Mouse (Mus musculus) kidney, adult 2 months (tissue): Measurements from ENCODE around the gene Ccnj. TPM values are rescaled to one million over a fixed set of nuclear protein-coding genes. Genes with fewer than 3 reads are reported as not detected.

Experiments
- DNase-seq: peaks from one replicate; pipeline ENCODE4 v3.0.0; 2021
- H3K27ac ChIP-seq: fragments of 200-500 bp; 2 replicates; pipeline ENCODE4 v1.5.1; 2012; ENCODE audit warnings: low read depth, low read length, control low read depth, inconsistent platforms; ENCODE audit not compliant: insufficient read depth
- H3K27me3 ChIP-seq: fragments of 200-500 bp; replicated peaks from 2 replicates; pipeline ENCODE4 v1.6.1; 2012; ENCODE audit warnings: mild to moderate bottlenecking, moderate library complexity, low read length, inconsistent platforms; ENCODE audit not compliant: control insufficient read depth, insufficient read depth
- H3K36me3 ChIP-seq: fragments of 200-500 bp; 2 replicates; pipeline ENCODE4 v1.6.1; 2012; ENCODE audit warnings: mild to moderate bottlenecking, moderate library complexity, low read length, inconsistent platforms; ENCODE audit not compliant: control insufficient read depth, insufficient read depth
- H3K4me1 ChIP-seq: fragments of 200-500 bp; 2 replicates; pipeline ENCODE4 v1.6.1; 2011; ENCODE audit warnings: low read length; ENCODE audit not compliant: control insufficient read depth, insufficient read depth
- H3K4me3 ChIP-seq: fragments of 200-500 bp; 2 replicates; pipeline ENCODE4 v1.5.1; 2011; ENCODE audit warnings: mild to moderate bottlenecking, low read depth, low read length, control low read depth; ENCODE audit not compliant: insufficient read depth
- CTCF ChIP-seq: fragments of 200-500 bp; conservative IDR thresholded peaks from 2 replicates; pipeline ENCODE4 v1.5.1; 2011; ENCODE audit warnings: low read depth, mild to moderate bottlenecking, control low read depth, low read length, moderate library complexity, mixed read lengths; ENCODE audit not compliant: insufficient read depth, insufficient read length
- POLR2A ChIP-seq: fragments of 200-500 bp; IDR thresholded peaks from one replicate; pipeline ENCODE4 v1.6.1; 2011; ENCODE audit warnings: low read depth, low read length, control low read depth
- WGBS: fragments of 180-500 bp; shearing (Covaris S2); methylation state at CpG from one replicate; pipeline ENCODE4 v1.1.7; 2018; 5-methylcytosine and 5-hydroxymethylcytosine counted together
- polyA plus RNA-seq: library from polyadenylated mRNA; depleted of rRNA; stranded (reverse); fragments of >200 nt; gene quantifications from 2 replicates; pipeline ENCODE4 v1.2.3, GENCODE M21; 2012

Gene Ccnj
- polyA plus RNA-seq, 1 experiment = 3.1 TPM

DNA sequence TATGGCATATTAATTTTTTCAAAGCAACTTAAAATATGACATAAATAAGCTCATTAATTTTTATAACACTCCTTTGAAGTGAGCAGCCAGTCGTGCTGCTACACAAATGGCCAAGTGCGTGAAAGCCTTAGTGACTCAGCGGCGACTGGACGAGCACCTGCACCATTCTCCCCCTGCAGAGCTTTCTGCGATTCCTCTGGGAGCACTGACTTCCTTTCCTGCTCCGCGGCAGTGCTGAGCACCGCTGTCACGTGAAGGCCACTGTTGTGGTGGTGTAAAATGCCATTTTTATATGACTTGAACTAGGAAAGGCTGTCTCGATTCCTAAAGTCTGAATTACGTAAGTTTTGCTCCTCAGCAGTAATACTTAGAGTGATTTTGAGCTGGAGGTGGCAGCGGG lies 10.5 kb downstream of the Ccnj start:
- TF ChIP-seq CTCF = no peak
- no peak for TF ChIP-seq POLR2A
- Histone ChIP-seq H3K4me1 (no peaks in the 10 kb centered on the region), H3K27ac (no peak overlapping the region), H3K36me3 (peaks cover 1% of the 10 kb centered on the region; the same call in 1 of the 2 replicates), H3K4me3 (no peak overlapping the region), H3K27me3 (no peaks in the 10 kb centered on the region)
- no peak for DNase-seq
- 68% methylated on average over 13 of the region's 13 CpGs for WGBS

DNA sequence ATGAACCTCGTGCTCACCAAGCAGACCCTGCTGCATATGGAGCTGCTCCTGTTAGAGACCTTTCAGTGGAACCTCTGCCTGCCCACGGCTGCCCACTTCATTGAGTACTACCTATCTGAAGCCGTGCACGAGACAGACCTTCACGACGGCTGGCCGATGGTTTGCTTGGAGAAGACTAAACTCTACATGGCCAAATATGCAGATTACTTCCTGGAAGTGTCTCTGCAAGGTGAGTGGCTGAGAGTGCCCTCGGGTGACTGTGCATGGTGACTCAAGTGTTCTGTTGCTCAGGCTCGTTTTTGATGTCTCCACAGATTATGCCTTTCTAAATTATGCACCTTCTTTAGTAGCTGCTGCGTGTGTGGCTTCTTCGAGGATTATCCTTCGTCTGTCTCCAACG lies 13.7 kb downstream of the Ccnj start:
- H3K4me1 ChIP-seq = no peaks in the 10 kb centered on the region
- 88% methylated on average over 13 of the region's 13 CpGs for WGBS
- no peak for DNase-seq
- no peak overlapping the region for H3K27ac ChIP-seq
- H3K36me3 ChIP-seq = peaks cover 2% of the 10 kb centered on the region; the same call in 1 of the 2 replicates
- no peaks in the 10 kb centered on the region for H3K27me3 ChIP-seq
- no peak overlapping the region for H3K4me3 ChIP-seq
- TF ChIP-seq POLR2A = no peak
- no peak for TF ChIP-seq CTCF

DNA sequence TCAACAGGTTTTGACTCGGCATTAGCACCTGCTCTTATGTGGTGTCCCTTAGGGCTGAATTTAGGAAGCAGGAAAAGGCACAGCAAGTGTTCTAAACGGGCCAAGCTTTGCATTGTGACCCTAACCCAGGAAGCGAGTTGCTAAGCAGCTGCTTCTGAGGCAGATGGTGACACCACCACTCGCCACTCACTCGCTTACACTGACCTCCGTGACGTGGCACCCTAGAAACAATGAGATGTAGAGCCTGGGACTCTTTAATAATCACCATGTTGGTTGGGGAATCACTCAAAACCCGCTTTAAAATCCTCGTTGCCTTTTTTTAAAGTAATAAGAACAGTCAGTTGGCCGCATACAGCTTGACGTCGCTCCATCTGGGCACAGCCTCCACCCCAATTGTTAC lies 18.3 kb downstream of the Ccnj start:
- Histone ChIP-seq H3K27me3 (no peaks in the 10 kb centered on the region), H3K36me3 (peaks cover 2% of the 10 kb centered on the region; the same call in 1 of the 2 replicates), H3K27ac (no peak overlapping the region), H3K4me3 (no peak overlapping the region), H3K4me1 (no peaks in the 10 kb centered on the region)
- TF ChIP-seq CTCF = no peak
- TF ChIP-seq POLR2A = no peak
- DNase-seq = no peak
- WGBS = 89% methylated on average over 12 of the region's 12 CpGs

DNA sequence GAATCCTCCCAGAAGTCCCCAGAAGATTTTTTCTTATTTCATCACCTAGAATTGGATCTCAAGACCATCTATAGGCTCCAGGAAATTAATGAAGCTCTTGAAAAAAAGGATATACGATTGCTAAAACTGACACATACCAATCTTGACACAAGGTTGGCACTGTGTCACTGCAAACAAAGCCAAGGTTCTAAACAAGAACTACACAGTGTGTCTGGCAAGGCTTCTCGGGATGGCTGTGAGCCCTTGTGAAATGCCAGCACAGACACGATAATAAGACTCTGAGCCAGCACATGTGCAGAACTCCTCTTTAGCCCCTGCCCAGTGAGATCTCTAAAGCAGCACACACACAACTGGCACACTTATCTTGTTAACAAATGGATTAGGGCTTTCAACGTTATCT lies 28.5 kb downstream of the Ccnj start:
- Histone ChIP-seq H3K27ac (no peak overlapping the region), H3K27me3 (no peaks in the 10 kb centered on the region), H3K4me1 (no peaks in the 10 kb centered on the region), H3K36me3 (no peaks in the 10 kb centered on the region), H3K4me3 (no peak overlapping the region)
- DNase-seq = no peak
- WGBS = 50% methylated on average over 4 of the region's 4 CpGs
- TF ChIP-seq CTCF = no peak
- no peak for TF ChIP-seq POLR2A

DNA sequence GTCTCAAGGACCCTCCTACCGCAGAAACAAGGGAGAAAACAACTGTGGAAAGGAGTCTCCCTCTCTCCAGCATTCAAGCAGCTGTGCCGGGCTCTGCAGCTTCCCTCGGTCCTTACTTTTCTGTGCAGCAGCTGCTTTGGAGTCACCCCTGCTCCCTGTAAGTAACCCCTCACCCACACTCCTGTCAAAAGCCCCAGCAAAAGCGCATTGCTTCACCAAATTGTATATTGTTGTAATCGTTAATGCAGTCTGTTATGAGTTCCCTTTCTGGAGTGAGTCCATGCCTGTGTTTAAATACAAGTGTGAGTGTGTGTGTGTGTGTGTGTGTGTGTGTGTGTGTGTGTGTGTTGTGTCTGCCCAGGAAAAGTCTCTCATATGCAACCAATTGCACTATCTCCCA lies 37.2 kb downstream of the Ccnj start:
- DNase-seq = no peak
- TF ChIP-seq POLR2A (no peak), CTCF (no peak)
- Histone ChIP-seq H3K4me3 (no peak overlapping the region), H3K36me3 (no peaks in the 10 kb centered on the region), H3K4me1 (no peaks in the 10 kb centered on the region), H3K27ac (no peak overlapping the region), H3K27me3 (no peaks in the 10 kb centered on the region)
- 23% methylated on average over 5 of the region's 5 CpGs for WGBS

DNA sequence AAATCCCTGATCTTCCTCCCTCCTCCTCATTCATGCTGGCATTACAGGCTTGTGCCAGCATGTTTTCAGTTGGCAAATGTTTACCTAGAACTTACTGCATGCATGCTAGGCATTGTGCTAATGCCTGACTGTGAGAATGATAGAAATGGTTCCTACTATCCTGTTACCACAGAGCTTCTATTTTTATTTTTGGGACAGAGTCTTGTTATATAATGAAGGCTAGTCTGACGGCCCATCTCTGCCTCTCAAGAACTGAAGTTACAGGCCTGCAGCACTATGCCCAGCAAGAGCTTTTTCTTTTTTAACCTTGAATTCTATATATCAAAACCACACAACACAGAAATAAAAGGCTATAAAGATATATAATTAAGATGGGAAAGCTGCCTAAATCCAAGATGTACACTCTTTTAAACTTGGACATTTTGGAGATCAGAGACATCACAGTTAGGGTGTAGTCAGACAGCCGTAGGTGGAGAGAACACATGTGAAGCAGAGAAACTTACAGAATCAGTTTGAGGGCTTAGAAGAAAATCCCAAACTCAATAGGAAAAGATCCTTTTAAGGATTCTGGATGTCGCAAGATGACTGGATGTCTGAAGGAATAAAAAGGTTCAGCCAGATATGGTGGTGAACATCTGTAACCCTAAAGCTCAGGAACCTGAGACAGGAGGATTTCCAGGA lies 38.5 kb downstream of the Ccnj start:
- 92% methylated on average over 3 of the region's 3 CpGs for WGBS

DNA sequence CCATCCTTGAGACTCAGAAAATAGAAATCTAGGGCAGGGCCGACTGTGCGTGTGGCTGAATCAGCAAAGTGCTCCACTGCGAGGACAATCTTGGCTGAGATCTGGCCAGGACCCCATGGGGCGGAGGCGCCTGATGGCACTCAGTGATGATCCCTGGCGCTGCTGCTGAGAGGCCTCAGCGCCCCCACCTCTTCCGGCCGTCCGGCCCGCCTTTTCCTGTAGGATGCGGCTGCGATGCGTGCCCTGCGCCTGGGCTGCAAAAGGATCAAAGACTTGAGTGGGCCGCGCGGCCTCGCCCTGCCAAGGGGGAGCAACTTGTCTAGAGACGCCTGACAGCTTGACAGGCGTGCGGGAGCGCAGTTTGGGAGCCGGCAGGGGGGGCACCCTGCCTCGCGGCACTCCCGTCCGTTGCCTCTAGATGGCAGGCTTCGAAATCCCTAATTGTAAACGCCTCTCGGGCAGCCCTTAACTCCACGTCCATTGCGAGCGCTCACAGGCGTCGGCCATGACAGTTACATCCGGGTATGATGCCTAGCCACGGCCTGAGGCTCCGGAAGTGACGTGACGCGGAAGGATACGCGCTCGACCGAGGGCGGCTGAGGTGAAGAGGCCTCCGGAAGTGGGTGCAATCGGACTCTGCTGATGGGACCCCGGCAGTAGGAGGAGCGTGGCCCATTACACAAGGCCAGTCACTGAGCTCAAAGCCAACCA lies 42.0 kb downstream of the Ccnj start:
- H3K27me3 ChIP-seq = no peaks in the 10 kb centered on the region; the same call in 1 of the 2 replicates
- WGBS = 5% methylated on average over 51 of the region's 51 CpGs
- TF ChIP-seq POLR2A = no peak
- TF ChIP-seq CTCF = peak; percentile 43; the same call in 1 of the 2 replicates
- H3K36me3 ChIP-seq = no peaks in the 10 kb centered on the region
- DNase-seq = peak; percentile 90
- no peaks in the 10 kb centered on the region for H3K4me1 ChIP-seq
- H3K27ac ChIP-seq = no peak overlapping the region
- peak overlapping the region; percentile 59 for H3K4me3 ChIP-seq

More for the DNA sequence above, 38.5 kb downstream of the Ccnj start:
- no peak for DNase-seq
- TF ChIP-seq POLR2A (no peak), CTCF (no peak)
- no peaks in the 10 kb centered on the region for H3K36me3 ChIP-seq
- no peaks in the 10 kb centered on the region; the same call in 1 of the 2 replicates for H3K27me3 ChIP-seq
- H3K27ac ChIP-seq = no peak overlapping the region
- H3K4me3 ChIP-seq = no peak overlapping the region
- H3K4me1 ChIP-seq = no peaks in the 10 kb centered on the region
